Mouse (Mus musculus) right cerebral cortex, postnatal 25 days (tissue): ENCODE data around the gene Fpr-rs4.
"Not testable (repeated sequence)": the region's sequence is repeated elsewhere in the genome, so short reads cannot be mapped to it uniquely, and the experiment has no call there.

Experiments
- DNase-seq: peaks from one replicate; pipeline ENCODE4 v3.0.0; 2022

Fpr-rs4 gene

DNA sequence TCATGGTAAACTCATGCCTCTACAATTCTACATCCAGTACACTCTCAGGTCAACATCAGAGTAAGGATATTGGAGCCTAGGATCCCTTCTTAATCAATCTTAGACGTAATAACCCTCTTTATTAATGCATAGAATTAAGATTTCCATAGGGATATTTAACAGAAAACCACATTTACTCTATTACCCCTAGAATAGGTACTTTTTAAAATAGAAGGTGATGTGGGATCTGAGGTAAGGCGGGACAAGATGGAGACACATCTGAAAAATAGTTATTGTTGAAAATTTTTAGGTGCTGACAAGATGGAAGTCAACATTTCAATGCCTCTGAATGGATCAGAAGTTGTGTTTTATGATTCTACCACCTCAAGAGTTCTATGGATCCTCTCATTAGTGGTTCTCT is at the start of gene Fpr-rs4:
Fpr-rs4 (plus strand) TSS at position 301 of the 400 bp plus-strand sequence.
- DNase-seq: no peak

GRCm38 (mm10) chr17:17973443-17973842 is 48.1 kb upstream of the Fpr-rs4 start:
- no peak for DNase-seq

DNA sequence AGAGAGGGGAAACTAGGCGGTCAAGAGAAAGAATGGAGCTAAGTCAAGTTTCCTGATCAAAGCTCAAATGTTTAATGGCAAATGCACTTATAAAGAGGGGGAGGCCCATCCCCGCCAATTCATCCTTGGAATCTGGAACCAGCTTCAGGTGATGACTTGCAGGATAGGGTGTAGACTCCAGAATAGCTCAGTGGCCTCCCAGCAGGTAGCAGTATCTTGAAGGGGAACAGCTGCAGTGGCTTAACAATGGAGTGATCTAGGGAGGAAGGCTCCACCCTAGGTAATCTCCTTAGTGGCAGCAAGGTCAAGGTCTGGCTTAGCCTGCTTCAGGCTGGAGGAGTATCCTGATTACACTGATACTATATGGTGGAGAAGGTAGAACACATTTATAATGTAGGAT is 40.3 kb upstream of the Fpr-rs4 start:
- not testable (repeated sequence) for DNase-seq

- no peak for DNase-seq
Measured at GRCm38 (mm10) chr17:18004752-18005151, 16.8 kb upstream of the Fpr-rs4 start.

DNA sequence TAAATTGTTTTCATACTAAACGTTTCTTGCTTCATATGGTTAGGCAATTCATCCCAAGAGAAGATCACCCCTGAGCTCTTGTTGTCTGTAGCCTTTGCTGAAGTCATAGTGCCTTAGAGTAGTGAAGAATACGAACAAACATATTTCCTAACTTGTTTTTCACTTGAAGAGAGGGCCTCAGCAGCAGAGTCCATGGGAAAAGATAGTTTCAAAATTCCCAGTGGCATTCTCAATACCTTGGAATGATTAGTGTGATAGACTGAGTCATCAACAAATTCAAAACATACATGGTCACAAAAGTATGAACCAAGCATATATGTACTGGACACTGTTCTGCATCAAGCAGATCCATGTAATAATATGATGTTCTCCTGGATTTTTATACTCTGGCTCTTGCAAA is 27.6 kb downstream of the Fpr-rs4 start, which contains the start of gene Vmn2r124:
Vmn2r124 (plus strand) TSS at position 301 of the 400 bp plus-strand sequence.
- no peak for DNase-seq
